Mouse (Mus musculus): ENCODE results near the gene Scn5a. TPM values are rescaled to one million over a fixed set of nuclear protein-coding genes. Genes with fewer than 3 reads are reported as not detected.

The Scn5a gene
- polyA plus RNA-seq, 1 experiment from 2014 or later = 0.40 TPM

GRCm38 (mm10) chr9:119497546-119498246 lies 81.1 kb downstream of the Scn5a start:
- H3K4me1 ChIP-seq = no peaks in the 10 kb centered on the region
- 93% methylated on average over 15 of the region's 15 CpGs for WGBS
- H3K36me3 ChIP-seq (replicated peaks) = no peaks in the 10 kb centered on the region
- no peak overlapping the region for H3K4me3 ChIP-seq
- no peaks in the 10 kb centered on the region for H3K9me3 ChIP-seq
- no peak overlapping the region for H3K4me2 ChIP-seq
- H3K9ac ChIP-seq = no peak overlapping the region
- H3K27me3 ChIP-seq (replicated peaks) = peaks cover 3% of the 10 kb centered on the region; the same call in 1 of the 2 replicates
- no peak for ATAC-seq (replicated peaks)
- no peak overlapping the region for H3K27ac ChIP-seq

- H3K4me1 ChIP-seq = no peaks in the 10 kb centered on the region
- H3K27ac ChIP-seq = no peak overlapping the region
- H3K4me3 ChIP-seq = no peak overlapping the region
- H3K36me3 ChIP-seq (replicated peaks) = no peaks in the 10 kb centered on the region
- H3K9me3 ChIP-seq = no peaks in the 10 kb centered on the region
- no peak overlapping the region for H3K9ac ChIP-seq
- 81% methylated on average over 5 of the region's 5 CpGs for WGBS
- no peak for ATAC-seq (replicated peaks)
- no peak overlapping the region for H3K4me2 ChIP-seq
- peaks cover 3% of the 10 kb centered on the region; the same call in 1 of the 2 replicates for H3K27me3 ChIP-seq (replicated peaks)
Measured at GRCm38 (mm10) chr9:119496960-119497359, 81.9 kb downstream of the Scn5a start.

- Histone ChIP-seq H3K9ac (no peak overlapping the region), H3K27ac (no peak overlapping the region), H3K9me3 (no peaks in the 10 kb centered on the region), H3K27me3 (replicated peaks) (peaks cover 3% of the 10 kb centered on the region; the same call in 1 of the 2 replicates), H3K4me3 (no peak overlapping the region), H3K4me2 (no peak overlapping the region), H3K36me3 (replicated peaks) (no peaks in the 10 kb centered on the region), H3K4me1 (no peaks in the 10 kb centered on the region)
- ATAC-seq (replicated peaks) = no peak
- 85% methylated on average over 9 of the region's 9 CpGs for WGBS
Measured at GRCm38 (mm10) chr9:119496354-119496753, 82.5 kb downstream of the Scn5a start.

GRCm38 (mm10) chr9:119484868-119485267 lies 93.9 kb downstream of the Scn5a start:
- no peak overlapping the region for H3K4me2 ChIP-seq
- no peaks in the 10 kb centered on the region for H3K36me3 ChIP-seq (replicated peaks)
- no peak overlapping the region for H3K27ac ChIP-seq
- peaks cover 6% of the 10 kb centered on the region; the same call in 1 of the 2 replicates for H3K4me1 ChIP-seq
- H3K4me3 ChIP-seq = no peak overlapping the region
- WGBS = 90% methylated on average over 13 of the region's 13 CpGs
- no peak for ATAC-seq (replicated peaks)
- H3K27me3 ChIP-seq (replicated peaks) = no peaks in the 10 kb centered on the region
- H3K9me3 ChIP-seq = no peaks in the 10 kb centered on the region
- no peak overlapping the region for H3K9ac ChIP-seq

GRCm38 (mm10) chr9:119484420-119484819 lies 94.4 kb downstream of the Scn5a start:
- no peak for ATAC-seq (replicated peaks)
- 54% methylated on average over 9 of the region's 9 CpGs for WGBS
- H3K4me1 ChIP-seq = peaks cover 6% of the 10 kb centered on the region; the same call in 1 of the 2 replicates

GRCm38 (mm10) chr9:119483554-119484353 lies 95.1 kb downstream of the Scn5a start:
- ATAC-seq (replicated peaks) = no peak
- H3K4me3 ChIP-seq = no peak overlapping the region
- H3K36me3 ChIP-seq (replicated peaks) = no peaks in the 10 kb centered on the region
- 48% methylated on average over 23 of the region's 23 CpGs for WGBS
- H3K9me3 ChIP-seq = no peaks in the 10 kb centered on the region
- H3K9ac ChIP-seq = no peak overlapping the region
- no peaks in the 10 kb centered on the region for H3K27me3 ChIP-seq (replicated peaks)
- no peak overlapping the region for H3K27ac ChIP-seq
- peaks cover 6% of the 10 kb centered on the region; the same call in 1 of the 2 replicates for H3K4me1 ChIP-seq
- no peak overlapping the region for H3K4me2 ChIP-seq

More at GRCm38 (mm10) chr9:119484420-119484819, 94.4 kb downstream of the Scn5a start:
- no peaks in the 10 kb centered on the region for H3K9me3 ChIP-seq
- no peak overlapping the region for H3K4me2 ChIP-seq
- no peak overlapping the region for H3K9ac ChIP-seq
- H3K27ac ChIP-seq = no peak overlapping the region
- no peaks in the 10 kb centered on the region for H3K36me3 ChIP-seq (replicated peaks)
- no peaks in the 10 kb centered on the region for H3K27me3 ChIP-seq (replicated peaks)
- no peak overlapping the region for H3K4me3 ChIP-seq

GRCm38 (mm10) chr9:119481612-119482011 lies 97.2 kb downstream of the Scn5a start:
- no peaks in the 10 kb centered on the region for H3K27me3 ChIP-seq (replicated peaks)
- WGBS = 81% methylated on average over 4 of the region's 4 CpGs
- no peak overlapping the region for H3K4me2 ChIP-seq
- H3K9me3 ChIP-seq = no peaks in the 10 kb centered on the region
- H3K27ac ChIP-seq = no peak overlapping the region
- peaks cover 6% of the 10 kb centered on the region; the same call in 1 of the 2 replicates for H3K4me1 ChIP-seq
- no peaks in the 10 kb centered on the region for H3K36me3 ChIP-seq (replicated peaks)
- ATAC-seq (replicated peaks) = no peak
- H3K4me3 ChIP-seq = no peak overlapping the region
- no peak overlapping the region for H3K9ac ChIP-seq

GRCm38 (mm10) chr9:119479297-119479696 lies 99.5 kb downstream of the Scn5a start:
- peaks cover 6% of the 10 kb centered on the region; the same call in 1 of the 2 replicates for H3K4me1 ChIP-seq
- no peaks in the 10 kb centered on the region for H3K9me3 ChIP-seq
- no peak overlapping the region for H3K4me3 ChIP-seq
- no peak overlapping the region for H3K4me2 ChIP-seq
- H3K9ac ChIP-seq = no peak overlapping the region
- 65% methylated on average over 8 of the region's 8 CpGs for WGBS
- H3K27me3 ChIP-seq (replicated peaks) = no peaks in the 10 kb centered on the region
- no peaks in the 10 kb centered on the region for H3K36me3 ChIP-seq (replicated peaks)
- ATAC-seq (replicated peaks) = no peak
- H3K27ac ChIP-seq = no peak overlapping the region

- H3K36me3 ChIP-seq (replicated peaks) = no peaks in the 10 kb centered on the region
- H3K4me3 ChIP-seq = no peak overlapping the region
- H3K27me3 ChIP-seq (replicated peaks) = no peaks in the 10 kb centered on the region
- H3K4me1 ChIP-seq = no peaks in the 10 kb centered on the region
- no peak overlapping the region for H3K27ac ChIP-seq
- WGBS = 73% methylated on average over 11 of the region's 11 CpGs
- H3K9me3 ChIP-seq = no peaks in the 10 kb centered on the region
- no peak overlapping the region for H3K4me2 ChIP-seq
- no peak for ATAC-seq (replicated peaks)
- H3K9ac ChIP-seq = no peak overlapping the region
Measured at GRCm38 (mm10) chr9:119478345-119478744, 100.5 kb downstream of the Scn5a start.

GRCm38 (mm10) chr9:119477754-119478153 lies 101.1 kb downstream of the Scn5a start:
- no peak for ATAC-seq (replicated peaks)
- H3K27me3 ChIP-seq (replicated peaks) = no peaks in the 10 kb centered on the region
- no peak overlapping the region for H3K4me2 ChIP-seq
- H3K9ac ChIP-seq = no peak overlapping the region
- 59% methylated on average over 6 of the region's 6 CpGs for WGBS
- H3K4me3 ChIP-seq = no peak overlapping the region
- H3K4me1 ChIP-seq = no peaks in the 10 kb centered on the region
- H3K9me3 ChIP-seq = no peaks in the 10 kb centered on the region
- H3K27ac ChIP-seq = no peak overlapping the region
- no peaks in the 10 kb centered on the region for H3K36me3 ChIP-seq (replicated peaks)

- no peaks in the 10 kb centered on the region for H3K4me1 ChIP-seq
- ATAC-seq (replicated peaks) = no peak
- H3K27me3 ChIP-seq (replicated peaks) = no peaks in the 10 kb centered on the region
- H3K4me3 ChIP-seq = no peak overlapping the region
- no peak overlapping the region for H3K4me2 ChIP-seq
- H3K36me3 ChIP-seq (replicated peaks) = no peaks in the 10 kb centered on the region
- H3K9me3 ChIP-seq = no peaks in the 10 kb centered on the region
- H3K27ac ChIP-seq = no peak overlapping the region
- no peak overlapping the region for H3K9ac ChIP-seq
- WGBS = 72% methylated on average over 15 of the region's 15 CpGs
Measured at GRCm38 (mm10) chr9:119474717-119475611, 103.9 kb downstream of the Scn5a start.

Measured in midbrain, embryonic 15.5 days (tissue).